Mouse (Mus musculus) heart, embryonic 10.5 days (tissue): ENCODE measurements at regions not wholly inside any gene's neighbourhood (a gene's known extent, or its start where the extent isn't known, plus 50 kb on each side); places are given as distances from the start of the nearest gene placed in this dataset.
"Not testable (repeated sequence)": the region's sequence is repeated elsewhere in the genome, so short reads cannot be mapped to it uniquely, and the experiment has no call there.

Source experiments
- DNase-seq: peaks from one replicate; pipeline ENCODE4 v3.0.0-alpha.2; 2017; ENCODE audit warnings: low spot score
- H3K27ac ChIP-seq: fragments of 300-500 bp; sonication (generic); 2 replicates; pipeline ENCODE4 v1.5.1; 2016; ENCODE audit warnings: mild to moderate bottlenecking
- H3K27me3 ChIP-seq: fragments of 300-500 bp; sonication (generic); 2 replicates; pipeline ENCODE4 v1.6.1; 2016; ENCODE audit warnings: mild to moderate bottlenecking; ENCODE audit not compliant: poor library complexity, insufficient read depth, severe bottlenecking
- H3K36me3 ChIP-seq: fragments of 300-500 bp; sonication (generic); 2 replicates; pipeline ENCODE4 v1.6.1; 2016; ENCODE audit warnings: mild to moderate bottlenecking, moderate library complexity
- H3K4me1 ChIP-seq: fragments of 300-500 bp; sonication (generic); 2 replicates; pipeline ENCODE4 v1.6.1; 2016; ENCODE audit warnings: mild to moderate bottlenecking
- H3K4me3 ChIP-seq: fragments of 300-500 bp; sonication (generic); 2 replicates; pipeline ENCODE4 v1.5.1; 2016; ENCODE audit warnings: mild to moderate bottlenecking, moderate library complexity
- H3K9me3 ChIP-seq: fragments of 300-500 bp; sonication (generic); 2 replicates; pipeline ENCODE4 v1.6.1; 2016; ENCODE audit warnings: mild to moderate bottlenecking, moderate library complexity
- WGBS: fragments of 180-500 bp; shearing (Covaris S2); methylation state at CpG from one replicate; pipeline ENCODE4 v1.1.7; 2016; 5-methylcytosine and 5-hydroxymethylcytosine counted together

DNA sequence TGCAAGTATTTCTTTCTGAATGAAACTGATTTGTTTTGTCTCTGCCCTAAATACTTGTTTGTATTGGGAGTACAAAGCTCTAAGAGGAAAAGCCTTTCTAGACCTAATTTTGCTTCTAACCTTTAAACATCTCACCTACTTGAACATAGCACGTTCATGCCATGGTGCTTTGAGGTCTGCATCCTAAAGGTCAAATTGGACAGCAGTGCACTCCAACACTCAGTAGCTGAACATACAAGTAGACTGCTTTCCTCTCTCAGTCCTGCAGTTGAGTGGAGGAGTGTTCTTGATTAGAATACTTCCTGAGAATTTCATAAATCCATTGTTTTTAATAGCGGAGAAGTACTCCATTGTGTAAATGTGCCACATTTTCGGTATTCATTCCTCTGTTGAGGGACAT is 1397.2 kb upstream of the 1700008P02Rik start:
- DNase-seq = no peak
- no peaks in the 10 kb centered on the region for H3K4me1 ChIP-seq
- no peaks in the 10 kb centered on the region for H3K27me3 ChIP-seq
- no peaks in the 10 kb centered on the region for H3K36me3 ChIP-seq
- no peak overlapping the region for H3K4me3 ChIP-seq
- H3K27ac ChIP-seq = no peak overlapping the region
- WGBS = 75% methylated on average over 3 of the region's 3 CpGs
- H3K9me3 ChIP-seq = peaks cover 5% of the 10 kb centered on the region; the same call in 1 of the 2 replicates

- DNase-seq = no peak
- Histone ChIP-seq H3K4me3 (no peak overlapping the region), H3K27ac (no peak overlapping the region), H3K9me3 (peaks cover 5% of the 10 kb centered on the region; the same call in 1 of the 2 replicates), H3K36me3 (no peaks in the 10 kb centered on the region), H3K4me1 (no peaks in the 10 kb centered on the region), H3K27me3 (no peaks in the 10 kb centered on the region)
Measured at GRCm38 (mm10) chr3:8016945-8017344, 1396.7 kb upstream of the 1700008P02Rik start.

- H3K4me1 ChIP-seq = no peaks in the 10 kb centered on the region
- no peak for DNase-seq
- H3K36me3 ChIP-seq = no peaks in the 10 kb centered on the region
- H3K27ac ChIP-seq = no peak overlapping the region
- H3K9me3 ChIP-seq = no peaks in the 10 kb centered on the region
- H3K27me3 ChIP-seq = no peaks in the 10 kb centered on the region
- 75% methylated on average over 4 of the region's 4 CpGs for WGBS
- H3K4me3 ChIP-seq = no peak overlapping the region
Measured at GRCm38 (mm10) chr3:8009966-8010365, 1389.7 kb upstream of the 1700008P02Rik start.

- no peak for DNase-seq
- Histone ChIP-seq H3K27me3 (no peaks in the 10 kb centered on the region), H3K9me3 (no peaks in the 10 kb centered on the region), H3K4me1 (no peaks in the 10 kb centered on the region), H3K27ac (no peak overlapping the region), H3K36me3 (no peaks in the 10 kb centered on the region), H3K4me3 (no peak overlapping the region)
- WGBS = 67% methylated on average over 10 of the region's 10 CpGs
Measured at GRCm38 (mm10) chr3:8006708-8007395, 1386.6 kb upstream of the 1700008P02Rik start.

DNA sequence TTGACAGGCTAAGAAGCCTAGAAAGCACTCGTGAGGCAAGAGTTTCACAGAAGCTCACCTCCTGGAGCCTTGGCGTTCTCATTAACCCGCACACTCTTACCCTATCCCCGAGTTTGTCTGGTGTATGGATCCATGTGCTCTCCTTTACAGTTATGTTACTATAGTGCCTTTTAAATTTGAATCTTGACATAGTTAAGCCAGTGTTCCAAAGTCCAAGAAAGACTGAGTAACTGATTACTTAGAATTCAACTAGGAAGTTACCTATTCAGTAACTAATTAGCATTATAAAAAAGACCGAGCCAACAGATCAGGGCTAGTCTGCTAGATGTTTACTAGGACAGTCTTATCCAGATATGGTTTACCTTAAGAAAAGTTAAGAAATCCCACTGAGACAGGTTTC is 1386.0 kb upstream of the 1700008P02Rik start:
- H3K27me3 ChIP-seq = no peaks in the 10 kb centered on the region
- DNase-seq = no peak
- no peaks in the 10 kb centered on the region for H3K4me1 ChIP-seq
- no peaks in the 10 kb centered on the region for H3K36me3 ChIP-seq
- WGBS = 61% methylated on average over 5 of the region's 5 CpGs
- no peak overlapping the region for H3K27ac ChIP-seq
- H3K4me3 ChIP-seq = no peak overlapping the region
- no peaks in the 10 kb centered on the region for H3K9me3 ChIP-seq

- H3K27ac ChIP-seq, H3K4me3 ChIP-seq, H3K27me3 ChIP-seq, H3K36me3 ChIP-seq, H3K9me3 ChIP-seq, DNase-seq, H3K4me1 ChIP-seq: not testable (repeated sequence)
- WGBS = 73% methylated on average over 2 of the region's 2 CpGs
Measured at GRCm38 (mm10) chr3:8005684-8006083, 1385.4 kb upstream of the 1700008P02Rik start.

DNA sequence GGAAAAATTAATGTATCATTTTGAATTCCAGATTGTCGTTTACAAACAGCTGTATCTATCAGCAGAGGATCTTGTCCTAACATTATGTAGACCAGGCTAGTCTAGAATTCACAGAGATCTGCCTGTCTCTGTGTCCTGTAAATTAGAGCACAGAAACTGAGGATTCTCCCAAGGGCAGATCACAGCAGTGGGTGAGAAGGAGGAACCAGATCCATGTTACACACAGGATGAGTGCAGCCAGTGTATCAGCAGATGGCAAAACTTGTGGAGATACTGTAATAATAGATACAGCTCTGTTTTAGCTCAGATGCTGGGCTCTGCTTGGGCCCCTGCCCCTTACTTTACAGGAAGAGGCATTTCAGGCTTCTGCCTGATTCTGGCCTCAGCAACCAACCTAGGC is 1384.0 kb upstream of the 1700008P02Rik start:
- H3K36me3 ChIP-seq = no peaks in the 10 kb centered on the region
- DNase-seq = no peak
- no peaks in the 10 kb centered on the region for H3K27me3 ChIP-seq
- no peaks in the 10 kb centered on the region for H3K9me3 ChIP-seq
- H3K4me1 ChIP-seq = no peaks in the 10 kb centered on the region
- H3K27ac ChIP-seq = no peak overlapping the region
- 77% methylated on average over 1 of the region's 1 CpGs for WGBS
- H3K4me3 ChIP-seq = no peak overlapping the region

DNA sequence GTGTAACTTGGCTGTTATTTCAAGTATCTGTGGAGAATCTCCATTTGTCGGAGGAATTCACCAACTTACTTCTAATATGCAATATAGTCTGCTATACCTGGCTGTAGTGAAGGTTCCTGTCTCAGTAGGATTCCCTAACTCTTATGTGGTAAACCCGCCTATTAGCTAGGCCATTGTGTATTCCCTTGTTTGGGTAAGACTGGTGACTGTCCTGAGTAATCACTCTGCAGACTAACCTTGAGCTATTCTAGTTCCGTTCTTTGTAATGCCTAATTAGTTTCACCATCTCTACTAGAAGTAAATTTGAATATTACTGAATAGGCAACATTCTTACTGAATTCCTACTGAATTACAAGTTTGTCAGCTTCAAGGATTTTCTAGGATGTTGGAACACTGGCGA is 1380.8 kb upstream of the 1700008P02Rik start:
- WGBS = 75% methylated on average over 4 of the region's 4 CpGs
- no peak for DNase-seq

GRCm38 (mm10) chr3:7992322-7992721 is 1372.1 kb upstream of the 1700008P02Rik start:
- Histone ChIP-seq H3K4me1 (no peaks in the 10 kb centered on the region), H3K36me3 (no peaks in the 10 kb centered on the region), H3K27ac (no peak overlapping the region), H3K9me3 (no peaks in the 10 kb centered on the region), H3K4me3 (no peak overlapping the region), H3K27me3 (no peaks in the 10 kb centered on the region)
- no peak for DNase-seq
- 80% methylated on average over 2 of the region's 2 CpGs for WGBS

More for the DNA sequence above, 1380.8 kb upstream of the 1700008P02Rik start:
- H3K27ac ChIP-seq = no peak overlapping the region
- no peak overlapping the region for H3K4me3 ChIP-seq
- H3K9me3 ChIP-seq = no peaks in the 10 kb centered on the region
- H3K4me1 ChIP-seq = no peaks in the 10 kb centered on the region
- H3K27me3 ChIP-seq = no peaks in the 10 kb centered on the region
- no peaks in the 10 kb centered on the region for H3K36me3 ChIP-seq

DNA sequence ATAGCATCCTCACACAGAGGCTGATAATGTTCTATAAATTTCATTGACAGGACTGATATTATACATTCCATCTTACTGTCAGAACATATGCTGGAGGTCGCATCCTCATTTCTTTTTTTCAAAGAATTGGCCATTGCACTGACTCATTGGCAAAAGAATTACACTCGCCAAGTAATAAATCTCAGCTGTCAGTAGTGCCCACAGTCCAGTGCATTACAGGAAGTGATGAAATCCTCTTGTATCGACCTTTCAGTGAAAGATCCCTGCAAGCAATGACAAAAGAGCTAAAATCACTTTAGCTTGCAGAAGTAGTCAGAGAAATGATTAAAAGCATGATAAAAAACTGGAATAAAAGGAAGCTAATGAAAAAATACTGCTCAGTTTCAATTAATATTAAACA is 1353.0 kb upstream of the 1700008P02Rik start:
- Histone ChIP-seq H3K27me3 (no peaks in the 10 kb centered on the region), H3K36me3 (no peaks in the 10 kb centered on the region), H3K9me3 (no peaks in the 10 kb centered on the region), H3K4me1 (no peaks in the 10 kb centered on the region), H3K4me3 (no peak overlapping the region), H3K27ac (no peak overlapping the region)
- DNase-seq = no peak
- 58% methylated on average over 3 of the region's 3 CpGs for WGBS

- Histone ChIP-seq H3K27me3 (no peaks in the 10 kb centered on the region), H3K4me3 (no peak overlapping the region), H3K27ac (no peak overlapping the region), H3K9me3 (no peaks in the 10 kb centered on the region), H3K36me3 (no peaks in the 10 kb centered on the region), H3K4me1 (no peaks in the 10 kb centered on the region)
- WGBS = 81% methylated on average over 1 of the region's 1 CpGs
- DNase-seq = no peak
Measured at GRCm38 (mm10) chr3:7953911-7954310, 1333.7 kb upstream of the 1700008P02Rik start.

- Histone ChIP-seq H3K4me1 (no peaks in the 10 kb centered on the region), H3K9me3 (no peaks in the 10 kb centered on the region), H3K36me3 (no peaks in the 10 kb centered on the region), H3K27ac (no peak overlapping the region), H3K27me3 (no peaks in the 10 kb centered on the region), H3K4me3 (no peak overlapping the region)
- no peak for DNase-seq
- 66% methylated on average over 8 of the region's 8 CpGs for WGBS
Measured at GRCm38 (mm10) chr3:7943646-7944381, 1323.6 kb upstream of the 1700008P02Rik start.
